Mouse (Mus musculus): Measurements from ENCODE around the gene Tiam1. TPM values are rescaled to one million over a fixed set of nuclear protein-coding genes. Genes with fewer than 3 reads are reported as not detected.

Tiam1 gene
- polyA plus RNA-seq, 1 experiment from 2014 or later, result 16.4 TPM

DNA sequence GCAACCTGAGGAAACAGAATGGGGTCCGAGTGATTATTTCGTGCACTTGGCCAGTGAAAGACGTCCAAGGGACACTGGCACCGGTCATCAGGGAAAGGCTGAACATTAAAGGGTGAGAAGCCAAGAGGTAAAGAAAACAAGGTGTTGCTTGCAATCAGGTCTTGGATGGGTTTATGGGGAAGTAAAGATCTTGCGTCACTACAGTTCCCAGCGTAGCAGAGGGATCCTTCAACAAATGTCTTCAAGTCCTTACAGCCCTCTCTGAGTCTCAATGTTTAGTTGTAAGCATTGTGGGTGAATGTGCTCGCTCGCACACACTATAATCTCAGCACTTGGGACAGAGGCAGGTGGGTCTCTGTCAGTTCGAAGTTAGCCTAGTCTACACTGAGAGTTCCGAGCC is 266.4 kb downstream of the Tiam1 start:
- 90% methylated on average over 10 of the region's 10 CpGs for WGBS
- H3K27me3 ChIP-seq (ENCODE audit: insufficient read depth, poor library complexity, severe bottlenecking), result no peaks in the 10 kb centered on the region
- H3K4me3 ChIP-seq, result no peak overlapping the region
- no peak overlapping the region for H3K27ac ChIP-seq
- peaks cover 12% of the 10 kb centered on the region for H3K36me3 ChIP-seq
- DNase-seq (ENCODE audit: low spot score), result no peak
- peaks cover 30% of the 10 kb centered on the region for H3K4me1 ChIP-seq
- no peaks in the 10 kb centered on the region for H3K9me3 ChIP-seq

DNA sequence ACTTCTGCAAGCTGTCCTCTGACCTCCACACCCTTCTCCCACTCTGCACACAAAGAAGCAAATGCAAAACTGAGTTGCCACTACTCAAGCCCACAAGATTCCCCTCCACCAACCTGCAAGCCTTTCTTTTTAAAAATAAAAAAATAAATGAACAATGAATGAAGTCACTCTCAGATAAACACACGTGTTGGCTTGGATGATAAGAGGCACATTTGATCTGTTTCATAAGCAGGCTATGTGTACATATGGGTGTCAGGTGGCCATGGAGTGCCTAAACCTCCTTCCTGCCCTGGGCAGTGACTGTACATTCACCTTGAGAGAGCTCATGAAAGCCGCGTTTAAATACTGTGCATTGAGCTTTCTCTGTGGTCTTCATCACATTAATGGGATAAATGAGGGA is 267.5 kb downstream of the Tiam1 start:
- peaks cover 37% of the 10 kb centered on the region for H3K4me1 ChIP-seq
- H3K9me3 ChIP-seq, result no peaks in the 10 kb centered on the region
- DNase-seq (ENCODE audit: low spot score), result no peak
- WGBS, result 88% methylated on average over 3 of the region's 3 CpGs
- peaks cover 12% of the 10 kb centered on the region for H3K36me3 ChIP-seq
- H3K4me3 ChIP-seq, result no peak overlapping the region
- no peaks in the 10 kb centered on the region for H3K27me3 ChIP-seq (ENCODE audit: insufficient read depth, poor library complexity, severe bottlenecking)
- H3K27ac ChIP-seq, result no peak overlapping the region

DNA sequence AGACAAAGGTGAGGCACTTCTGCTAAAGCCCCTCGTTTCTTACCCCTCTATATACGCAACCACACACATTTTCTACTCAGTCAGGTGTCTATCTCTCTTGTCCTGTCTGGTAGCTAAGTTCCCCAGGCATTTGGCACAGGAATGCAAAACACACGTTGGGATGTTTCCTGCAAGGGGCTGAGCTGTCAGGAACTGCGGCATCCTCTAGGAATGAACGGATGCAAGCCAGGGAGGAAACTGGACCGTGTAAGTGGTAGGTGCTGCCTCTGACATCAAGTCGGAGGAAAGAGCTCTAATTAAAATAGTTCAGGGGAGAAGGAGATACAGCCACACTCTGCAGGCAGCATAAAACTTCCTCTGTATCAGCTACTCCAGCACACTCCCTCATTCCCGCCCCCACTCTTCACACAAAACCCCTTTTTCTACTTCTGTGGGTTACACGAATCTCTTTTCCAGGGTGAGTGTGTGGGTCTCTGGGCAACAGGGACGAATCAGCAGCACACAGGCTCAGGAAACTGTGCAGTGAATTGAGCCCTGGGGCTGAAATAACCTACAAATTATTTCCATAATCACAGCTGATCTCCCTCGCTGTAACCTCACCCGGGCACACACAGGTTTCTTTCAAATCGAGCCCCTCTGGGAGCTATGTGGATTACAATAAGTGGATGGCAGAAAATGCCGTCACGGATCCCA is 269.4 kb downstream of the Tiam1 start:
- DNase-seq (ENCODE audit: low spot score), result no peak

DNA sequence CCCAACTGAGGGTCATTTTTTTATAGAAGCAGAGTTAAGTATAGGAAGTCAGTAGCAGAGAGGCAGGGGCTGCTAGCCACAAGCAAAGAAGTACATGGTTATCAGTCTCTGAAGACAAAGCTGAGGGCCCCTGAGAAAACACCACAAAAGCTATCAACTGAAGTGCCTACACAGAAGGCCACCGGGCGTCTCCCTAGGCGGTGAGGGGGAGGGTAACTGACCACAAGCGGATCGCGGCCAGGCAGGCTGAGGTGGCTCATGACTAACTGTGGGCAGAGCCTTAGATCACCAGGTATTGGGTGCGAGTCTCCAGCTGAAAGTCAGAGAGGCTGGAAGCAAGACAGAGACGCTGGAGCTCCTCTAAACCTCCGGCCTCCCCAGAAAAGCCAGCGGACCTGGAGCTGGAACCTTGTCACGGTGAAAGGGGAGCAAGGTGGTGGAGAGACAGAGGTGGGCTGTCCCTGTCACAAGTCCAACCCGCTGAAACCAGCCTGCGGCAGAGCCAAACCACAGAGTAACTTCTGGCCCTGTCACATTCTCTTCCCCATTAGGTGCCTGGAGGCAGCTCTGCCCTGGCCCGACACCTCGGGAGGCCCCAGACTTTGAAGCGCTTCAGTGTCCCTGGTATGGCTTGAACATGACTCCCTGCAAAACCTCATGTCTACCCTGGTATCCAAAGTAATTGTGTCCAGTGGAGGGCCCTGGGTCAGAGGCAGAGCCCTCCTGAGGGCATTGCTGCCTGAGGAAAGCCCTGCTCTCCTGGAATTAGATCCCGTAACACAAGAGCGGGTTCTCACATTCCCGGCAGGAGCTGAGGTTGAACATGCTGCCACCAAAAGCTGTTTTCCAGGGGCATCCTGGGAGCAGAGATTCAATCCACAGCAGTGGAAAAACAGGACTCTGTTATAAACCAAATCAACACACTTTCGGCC is 271.3 kb downstream of the Tiam1 start:
- Histone ChIP-seq H3K9me3 (no peaks in the 10 kb centered on the region), H3K27ac (peak overlapping the region; percentile 75), H3K36me3 (peaks cover 16% of the 10 kb centered on the region), H3K27me3 (ENCODE audit: insufficient read depth, poor library complexity, severe bottlenecking) (no peaks in the 10 kb centered on the region), H3K4me1 (peaks cover 51% of the 10 kb centered on the region), H3K4me3 (no peak overlapping the region)
- 47% methylated on average over 20 of the region's 20 CpGs for WGBS
- DNase-seq (ENCODE audit: low spot score), result no peak

More for the DNA sequence above, 269.4 kb downstream of the Tiam1 start:
- Histone ChIP-seq H3K4me3 (no peak overlapping the region), H3K9me3 (no peaks in the 10 kb centered on the region), H3K4me1 (peaks cover 43% of the 10 kb centered on the region), H3K27me3 (ENCODE audit: insufficient read depth, poor library complexity, severe bottlenecking) (no peaks in the 10 kb centered on the region), H3K27ac (no peak overlapping the region), H3K36me3 (peaks cover 12% of the 10 kb centered on the region)
- 54% methylated on average over 15 of the region's 15 CpGs for WGBS

DNA sequence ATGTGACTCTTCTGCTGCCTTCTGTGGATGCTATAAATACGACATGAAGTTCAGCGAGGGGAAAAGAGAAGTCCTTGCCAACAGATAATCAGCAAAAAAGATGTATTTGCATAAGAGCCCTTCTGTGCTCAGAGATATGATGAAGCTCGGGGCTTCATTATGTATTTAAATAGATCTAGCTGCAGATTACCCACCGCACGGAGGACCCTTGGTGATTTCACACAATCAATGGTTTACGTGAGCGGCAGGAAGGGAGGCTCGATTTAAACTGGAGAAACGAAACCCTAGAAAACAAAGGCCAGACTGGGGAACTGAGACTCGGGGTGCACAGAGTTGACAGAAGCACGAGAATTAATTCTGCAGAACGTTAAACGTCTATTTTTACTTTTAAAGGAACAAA is 272.2 kb downstream of the Tiam1 start:
- no peak overlapping the region for H3K4me3 ChIP-seq
- H3K36me3 ChIP-seq, result peaks cover 20% of the 10 kb centered on the region
- no peaks in the 10 kb centered on the region for H3K9me3 ChIP-seq
- H3K27ac ChIP-seq, result 0 out of 2 replicates have a peak overlapping the region, but pooled peaks have one; percentile 75
- WGBS, result 70% methylated on average over 13 of the region's 13 CpGs
- H3K27me3 ChIP-seq (ENCODE audit: insufficient read depth, poor library complexity, severe bottlenecking), result no peaks in the 10 kb centered on the region
- DNase-seq (ENCODE audit: low spot score), result no peak
- H3K4me1 ChIP-seq, result peaks cover 51% of the 10 kb centered on the region

DNA sequence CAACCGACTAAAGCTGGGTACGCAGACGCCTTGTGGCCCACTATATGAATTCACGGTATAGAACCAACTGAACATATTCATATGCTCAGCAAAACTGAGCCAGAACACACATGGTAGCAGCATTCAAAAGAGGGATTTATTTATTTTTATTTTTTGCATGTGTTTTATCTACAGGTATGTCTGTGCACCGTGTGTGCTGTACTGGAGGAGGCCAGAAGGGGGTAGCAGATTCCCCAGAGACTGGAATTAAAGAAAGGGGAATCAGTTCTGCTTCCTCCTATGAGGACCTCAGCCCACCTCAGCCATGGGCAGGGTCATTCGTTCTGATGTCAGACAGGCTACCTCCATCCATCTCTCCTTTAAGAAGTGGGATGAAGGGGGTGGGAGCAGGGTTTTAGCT is 273.5 kb downstream of the Tiam1 start:
- no peaks in the 10 kb centered on the region for H3K9me3 ChIP-seq
- WGBS, result 95% methylated on average over 6 of the region's 6 CpGs
- H3K4me3 ChIP-seq, result no peak overlapping the region
- no peak for DNase-seq (ENCODE audit: low spot score)
- no peak overlapping the region for H3K27ac ChIP-seq
- H3K36me3 ChIP-seq, result peaks cover 19% of the 10 kb centered on the region
- H3K4me1 ChIP-seq, result peaks cover 51% of the 10 kb centered on the region
- H3K27me3 ChIP-seq (ENCODE audit: insufficient read depth, poor library complexity, severe bottlenecking), result no peaks in the 10 kb centered on the region

DNA sequence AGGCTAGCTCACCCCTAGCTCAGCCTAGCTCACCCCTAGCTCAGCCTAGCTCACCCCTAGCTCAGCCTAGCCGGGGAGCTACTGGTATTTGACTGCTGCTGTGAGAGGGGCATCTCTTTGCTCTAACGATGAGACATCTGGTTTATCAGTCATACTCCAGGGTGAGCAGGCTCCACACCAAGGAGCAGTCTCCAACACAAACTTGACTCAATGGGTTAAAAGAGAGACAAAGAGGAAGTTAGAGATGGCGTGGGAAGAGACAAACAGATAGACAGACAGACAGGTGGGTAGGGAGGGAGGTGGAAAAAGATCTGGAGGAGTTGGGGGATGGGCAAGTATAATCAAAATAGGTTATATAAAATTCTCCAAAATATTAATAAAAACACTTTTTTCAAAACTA is 275.1 kb downstream of the Tiam1 start:
- Histone ChIP-seq H3K36me3 (peaks cover 19% of the 10 kb centered on the region), H3K4me3 (no peak overlapping the region), H3K9me3 (no peaks in the 10 kb centered on the region), H3K27ac (no peak overlapping the region), H3K4me1 (peaks cover 41% of the 10 kb centered on the region), H3K27me3 (ENCODE audit: insufficient read depth, poor library complexity, severe bottlenecking) (no peaks in the 10 kb centered on the region)
- DNase-seq (ENCODE audit: low spot score), result peak; percentile 58
- 78% methylated on average over 3 of the region's 3 CpGs for WGBS

DNA sequence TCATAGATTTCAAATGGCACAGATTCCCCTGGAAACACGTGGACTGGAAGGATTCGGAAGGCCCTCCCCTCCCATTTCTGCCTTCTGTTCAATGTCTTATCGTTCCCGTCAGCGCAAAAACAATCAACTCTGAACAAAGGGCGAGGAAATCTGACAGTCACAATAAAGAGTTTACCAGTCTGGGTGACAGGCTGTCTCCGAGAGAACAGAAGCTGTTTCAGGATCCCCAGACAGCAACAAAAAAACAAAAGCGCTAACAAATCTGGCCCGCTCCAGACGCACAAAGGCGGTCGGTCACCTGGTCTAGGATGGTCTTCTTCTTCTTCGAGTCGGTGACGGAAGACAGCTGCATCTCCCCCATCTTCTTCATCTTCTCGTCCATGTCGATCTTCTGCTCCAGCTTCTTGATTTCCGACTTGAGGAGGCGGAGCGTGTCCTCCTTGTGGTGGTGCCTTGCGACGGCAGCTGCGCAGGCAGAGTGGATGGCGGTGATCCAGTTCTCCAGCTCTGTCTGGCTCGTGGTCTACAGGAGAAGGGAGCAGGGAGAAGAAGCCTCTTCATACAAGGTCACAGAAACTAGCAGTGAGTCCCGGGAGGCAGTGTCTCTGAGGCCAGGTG is 276.2 kb downstream of the Tiam1 start:
- Histone ChIP-seq H3K4me3 (no peak overlapping the region), H3K9me3 (no peaks in the 10 kb centered on the region), H3K27ac (no peak overlapping the region), H3K4me1 (peaks cover 41% of the 10 kb centered on the region), H3K27me3 (ENCODE audit: insufficient read depth, poor library complexity, severe bottlenecking) (no peaks in the 10 kb centered on the region), H3K36me3 (peaks cover 19% of the 10 kb centered on the region)
- WGBS, result 89% methylated on average over 26 of the region's 26 CpGs
- DNase-seq (ENCODE audit: low spot score), result peak; percentile 69

DNA sequence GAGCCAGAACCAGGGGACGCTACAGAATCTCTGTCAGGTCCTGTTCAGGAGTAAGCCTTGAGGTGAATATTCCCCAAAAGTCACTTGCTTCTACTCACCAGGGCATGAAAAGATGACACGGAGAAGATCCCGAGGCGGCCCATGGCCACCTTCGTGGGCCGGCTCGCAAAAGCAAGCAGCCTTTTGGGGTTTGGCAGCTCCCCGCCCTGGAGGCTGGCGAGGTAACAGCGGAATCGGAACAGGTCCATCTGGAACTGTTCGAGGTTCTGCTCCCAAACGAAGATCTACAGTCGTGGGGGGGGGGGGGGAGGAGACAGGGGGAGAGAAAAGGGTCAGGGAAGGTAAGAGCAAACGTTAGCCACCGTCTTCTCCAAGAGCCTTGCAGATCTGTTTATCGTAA is 278.4 kb downstream of the Tiam1 start:
- DNase-seq (ENCODE audit: low spot score), result no peak
- H3K4me1 ChIP-seq, result peaks cover 35% of the 10 kb centered on the region
- no peaks in the 10 kb centered on the region for H3K27me3 ChIP-seq (ENCODE audit: insufficient read depth, poor library complexity, severe bottlenecking)
- no peak overlapping the region; the same call in 1 of the 2 replicates for H3K27ac ChIP-seq
- WGBS, result 86% methylated on average over 17 of the region's 17 CpGs
- H3K36me3 ChIP-seq, result peaks cover 20% of the 10 kb centered on the region
- no peak overlapping the region for H3K4me3 ChIP-seq
- no peaks in the 10 kb centered on the region for H3K9me3 ChIP-seq

DNA sequence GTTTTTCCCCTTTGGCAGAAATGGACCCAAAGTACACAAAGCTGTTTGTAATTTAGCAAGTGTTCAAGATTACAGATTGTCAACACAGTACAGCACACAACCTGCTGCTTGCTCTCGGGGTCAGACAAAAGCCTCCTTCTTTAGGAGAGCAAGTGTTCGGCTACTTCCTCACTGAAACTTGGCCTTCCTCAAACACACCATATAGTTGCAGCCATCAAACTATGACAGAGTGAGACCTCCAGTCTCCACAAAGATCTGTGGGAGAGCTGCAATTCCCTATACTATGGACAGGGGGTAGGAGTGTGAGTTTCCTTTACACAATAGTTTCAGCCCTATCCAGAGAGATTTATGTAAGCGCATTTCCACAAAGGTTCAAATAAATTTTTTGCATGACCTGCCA is 278.9 kb downstream of the Tiam1 start:
- Histone ChIP-seq H3K27ac (no peak overlapping the region), H3K27me3 (ENCODE audit: insufficient read depth, poor library complexity, severe bottlenecking) (no peaks in the 10 kb centered on the region), H3K36me3 (peaks cover 23% of the 10 kb centered on the region), H3K4me1 (peaks cover 35% of the 10 kb centered on the region), H3K9me3 (no peaks in the 10 kb centered on the region), H3K4me3 (no peak overlapping the region)
- 77% methylated on average over 3 of the region's 3 CpGs for WGBS
- DNase-seq (ENCODE audit: low spot score), result no peak

DNA sequence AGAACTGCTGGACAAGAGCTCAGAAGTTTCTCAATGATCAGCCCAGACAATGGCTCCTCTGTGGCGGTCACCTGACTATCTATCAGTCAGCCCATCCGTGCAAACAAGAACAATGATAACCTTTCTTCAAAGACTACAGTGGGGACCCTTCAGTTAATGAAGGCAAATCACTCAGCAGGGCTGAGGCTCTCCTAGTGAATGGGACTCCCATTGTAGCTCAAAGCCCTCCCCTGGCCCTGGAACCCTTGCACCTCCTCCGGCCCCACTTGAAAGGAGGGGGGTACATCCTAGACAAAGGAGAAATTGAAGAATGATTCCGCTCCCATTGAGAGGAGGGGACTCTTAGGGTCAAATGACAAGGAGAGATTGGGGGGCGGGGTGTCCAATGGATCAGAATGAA is 280.3 kb downstream of the Tiam1 start:
- H3K27me3 ChIP-seq (ENCODE audit: insufficient read depth, poor library complexity, severe bottlenecking), result no peaks in the 10 kb centered on the region
- peaks cover 28% of the 10 kb centered on the region for H3K36me3 ChIP-seq
- 45% methylated on average over 5 of the region's 5 CpGs for WGBS
- peak overlapping the region; percentile 22; the same call in 1 of the 2 replicates for H3K4me3 ChIP-seq
- no peak for DNase-seq (ENCODE audit: low spot score)
- peak overlapping the region; percentile 47 for H3K27ac ChIP-seq
- peaks cover 31% of the 10 kb centered on the region for H3K4me1 ChIP-seq
- H3K9me3 ChIP-seq, result no peaks in the 10 kb centered on the region

DNA sequence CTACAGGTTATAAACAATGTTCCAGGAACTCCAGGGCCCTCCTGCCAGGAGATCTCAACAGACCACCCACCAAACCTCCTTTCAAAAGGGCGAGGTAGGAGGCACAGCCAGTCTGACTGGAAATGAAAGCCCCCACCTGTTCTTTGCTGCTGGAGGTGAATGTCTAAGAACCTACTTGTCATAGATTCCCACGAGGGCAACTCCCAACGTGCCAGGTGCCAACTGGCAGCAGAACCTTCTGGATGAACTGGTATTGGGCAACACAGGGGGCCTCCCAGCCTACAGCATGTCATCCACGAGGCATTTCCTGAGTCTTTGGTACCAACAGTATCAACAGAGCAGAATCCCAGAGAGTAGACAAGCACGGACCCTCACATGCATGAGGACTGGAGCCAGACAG is 282.0 kb downstream of the Tiam1 start:
- H3K27me3 ChIP-seq (ENCODE audit: insufficient read depth, poor library complexity, severe bottlenecking), result no peaks in the 10 kb centered on the region
- no peak for DNase-seq (ENCODE audit: low spot score)
- peak overlapping the region; percentile 30; the same call in 1 of the 2 replicates for H3K27ac ChIP-seq
- WGBS, result 72% methylated on average over 5 of the region's 5 CpGs
- H3K4me3 ChIP-seq, result no peak overlapping the region
- H3K9me3 ChIP-seq, result no peaks in the 10 kb centered on the region
- peaks cover 17% of the 10 kb centered on the region for H3K36me3 ChIP-seq
- peaks cover 23% of the 10 kb centered on the region for H3K4me1 ChIP-seq

DNA sequence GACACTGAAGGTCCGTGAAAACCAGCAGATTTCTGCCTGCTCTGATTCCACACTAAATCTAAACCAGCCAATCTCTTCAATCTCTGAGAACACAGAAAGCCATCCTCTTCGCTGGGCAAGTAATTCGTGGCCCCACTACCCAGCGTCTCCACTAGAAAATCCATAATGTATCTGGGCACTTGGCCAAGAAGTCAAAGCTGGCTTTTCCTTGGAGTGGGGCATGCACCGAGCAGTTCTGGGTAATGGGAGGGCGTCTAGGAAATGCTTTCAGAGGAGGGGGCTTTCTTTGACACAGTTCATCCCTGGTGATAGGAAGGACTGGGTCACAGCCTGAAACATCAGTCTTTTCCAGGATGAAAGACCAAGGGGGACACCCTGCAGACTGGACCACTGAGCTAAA is 282.9 kb downstream of the Tiam1 start:
- Histone ChIP-seq H3K36me3 (peaks cover 12% of the 10 kb centered on the region; the same call in 1 of the 2 replicates), H3K4me3 (no peak overlapping the region), H3K4me1 (peaks cover 23% of the 10 kb centered on the region), H3K9me3 (no peaks in the 10 kb centered on the region), H3K27me3 (ENCODE audit: insufficient read depth, poor library complexity, severe bottlenecking) (no peaks in the 10 kb centered on the region), H3K27ac (no peak overlapping the region)
- 80% methylated on average over 6 of the region's 6 CpGs for WGBS
- no peak for DNase-seq (ENCODE audit: low spot score)

Measured in heart, embryonic 10.5 days (tissue).